Mouse (Mus musculus): ENCODE data around the gene Tmsb10. TPM values are rescaled to one million over a fixed set of nuclear protein-coding genes. Genes with fewer than 3 reads are reported as not detected.

The Tmsb10 gene
- polyA plus RNA-seq, 1 experiment, result 264 TPM

GRCm38 (mm10) chr6:72989028-72989736, 30.6 kb upstream of the Tmsb10 start:
- TF ChIP-seq CTCF (IDR thresholded peaks at IDR 0.05; ENCODE audit: borderline replicate concordance, insufficient read depth, low read depth, low read length) (no peak), POLR2A (IDR thresholded peaks at IDR 0.05; ENCODE audit: borderline replicate concordance, insufficient read depth, low read length) (no peak)
- H3K27me3 ChIP-seq (ENCODE audit: control insufficient read depth, insufficient read depth, low read length), result no peaks in the 10 kb centered on the region; the same call in 1 of the 2 replicates
- peaks cover 5% of the 10 kb centered on the region; the same call in 1 of the 2 replicates for H3K4me1 ChIP-seq (ENCODE audit: control insufficient read depth, insufficient read depth, low read length)
- WGBS, result 24% methylated on average over 7 of the region's 7 CpGs
- H3K4me3 ChIP-seq (replicated peaks; ENCODE audit: insufficient read depth, low read depth, low read length), result no peak overlapping the region
- DNase-seq, result peak; percentile 63 to 77
- no peak overlapping the region for H3K27ac ChIP-seq (ENCODE audit: insufficient read depth, low read length)

GRCm38 (mm10) chr6:72982506-72982905, 24.0 kb upstream of the Tmsb10 start:
- no peaks in the 10 kb centered on the region for H3K4me1 ChIP-seq (ENCODE audit: control insufficient read depth, insufficient read depth, low read length)
- H3K27ac ChIP-seq (ENCODE audit: insufficient read depth, low read length), result no peak overlapping the region
- no peak for TF ChIP-seq POLR2A (IDR thresholded peaks at IDR 0.05; ENCODE audit: borderline replicate concordance, insufficient read depth, low read length)
- no peak for TF ChIP-seq CTCF (IDR thresholded peaks at IDR 0.05; ENCODE audit: borderline replicate concordance, insufficient read depth, low read depth, low read length)
- no peaks in the 10 kb centered on the region; the same call in 1 of the 2 replicates for H3K27me3 ChIP-seq (ENCODE audit: control insufficient read depth, insufficient read depth, low read length)
- H3K4me3 ChIP-seq (replicated peaks; ENCODE audit: insufficient read depth, low read depth, low read length), result no peak overlapping the region
- 29% methylated on average over 4 of the region's 4 CpGs for WGBS
- no peak for DNase-seq

GRCm38 (mm10) chr6:72981851-72982250, 23.3 kb upstream of the Tmsb10 start:
- DNase-seq, result no peak
- Histone ChIP-seq H3K27ac (ENCODE audit: insufficient read depth, low read length) (no peak overlapping the region), H3K4me1 (ENCODE audit: control insufficient read depth, insufficient read depth, low read length) (no peaks in the 10 kb centered on the region), H3K27me3 (ENCODE audit: control insufficient read depth, insufficient read depth, low read length) (no peaks in the 10 kb centered on the region), H3K4me3 (replicated peaks; ENCODE audit: insufficient read depth, low read depth, low read length) (no peak overlapping the region)
- TF ChIP-seq CTCF (IDR thresholded peaks at IDR 0.05; ENCODE audit: borderline replicate concordance, insufficient read depth, low read depth, low read length), result no peak
- no peak for TF ChIP-seq POLR2A (IDR thresholded peaks at IDR 0.05; ENCODE audit: borderline replicate concordance, insufficient read depth, low read length)
- WGBS, result 67% methylated on average over 6 of the region's 6 CpGs

- H3K27ac ChIP-seq (ENCODE audit: insufficient read depth, low read length), result no peak overlapping the region
- no peaks in the 10 kb centered on the region for H3K4me1 ChIP-seq (ENCODE audit: control insufficient read depth, insufficient read depth, low read length)
- no peaks in the 10 kb centered on the region for H3K27me3 ChIP-seq (ENCODE audit: control insufficient read depth, insufficient read depth, low read length)
- no peak overlapping the region for H3K4me3 ChIP-seq (replicated peaks; ENCODE audit: insufficient read depth, low read depth, low read length)
- DNase-seq, result no peak
- 48% methylated on average over 9 of the region's 9 CpGs for WGBS
- TF ChIP-seq POLR2A (IDR thresholded peaks at IDR 0.05; ENCODE audit: borderline replicate concordance, insufficient read depth, low read length) (no peak), CTCF (IDR thresholded peaks at IDR 0.05; ENCODE audit: borderline replicate concordance, insufficient read depth, low read depth, low read length) (no peak)
These were observed 22.6 kb upstream of the Tmsb10 start for GRCm38 (mm10) chr6:72981124-72981651.

GRCm38 (mm10) chr6:72976866-72977265, 18.3 kb upstream of the Tmsb10 start:
- no peak for TF ChIP-seq POLR2A (IDR thresholded peaks at IDR 0.05; ENCODE audit: borderline replicate concordance, insufficient read depth, low read length)
- no peak for TF ChIP-seq CTCF (IDR thresholded peaks at IDR 0.05; ENCODE audit: borderline replicate concordance, insufficient read depth, low read depth, low read length)
- no peak for DNase-seq
- 59% methylated on average over 2 of the region's 2 CpGs for WGBS

GRCm38 (mm10) chr6:72971074-72971473, 12.5 kb upstream of the Tmsb10 start:
- no peak for DNase-seq
- Histone ChIP-seq H3K27me3 (ENCODE audit: control insufficient read depth, insufficient read depth, low read length) (no peaks in the 10 kb centered on the region), H3K27ac (ENCODE audit: insufficient read depth, low read length) (no peak overlapping the region), H3K4me3 (replicated peaks; ENCODE audit: insufficient read depth, low read depth, low read length) (no peak overlapping the region), H3K4me1 (ENCODE audit: control insufficient read depth, insufficient read depth, low read length) (no peaks in the 10 kb centered on the region)
- TF ChIP-seq POLR2A (IDR thresholded peaks at IDR 0.05; ENCODE audit: borderline replicate concordance, insufficient read depth, low read length) (no peak), CTCF (IDR thresholded peaks at IDR 0.05; ENCODE audit: borderline replicate concordance, insufficient read depth, low read depth, low read length) (no peak)
- WGBS, result 65% methylated on average over 3 of the region's 3 CpGs

More at GRCm38 (mm10) chr6:72976866-72977265, 18.3 kb upstream of the Tmsb10 start:
- no peaks in the 10 kb centered on the region for H3K4me1 ChIP-seq (ENCODE audit: control insufficient read depth, insufficient read depth, low read length)
- H3K27me3 ChIP-seq (ENCODE audit: control insufficient read depth, insufficient read depth, low read length), result no peaks in the 10 kb centered on the region
- H3K4me3 ChIP-seq (replicated peaks; ENCODE audit: insufficient read depth, low read depth, low read length), result no peak overlapping the region
- no peak overlapping the region for H3K27ac ChIP-seq (ENCODE audit: insufficient read depth, low read length)

GRCm38 (mm10) chr6:72969787-72970186, 11.2 kb upstream of the Tmsb10 start:
- Histone ChIP-seq H3K4me1 (ENCODE audit: control insufficient read depth, insufficient read depth, low read length) (no peaks in the 10 kb centered on the region), H3K4me3 (replicated peaks; ENCODE audit: insufficient read depth, low read depth, low read length) (no peak overlapping the region), H3K27me3 (ENCODE audit: control insufficient read depth, insufficient read depth, low read length) (no peaks in the 10 kb centered on the region), H3K27ac (ENCODE audit: insufficient read depth, low read length) (no peak overlapping the region)
- TF ChIP-seq CTCF (IDR thresholded peaks at IDR 0.05; ENCODE audit: borderline replicate concordance, insufficient read depth, low read depth, low read length) (no peak), POLR2A (IDR thresholded peaks at IDR 0.05; ENCODE audit: borderline replicate concordance, insufficient read depth, low read length) (no peak)
- 55% methylated on average over 3 of the region's 3 CpGs for WGBS
- DNase-seq, result no peak

- Histone ChIP-seq H3K27me3 (ENCODE audit: control insufficient read depth, insufficient read depth, low read length) (no peaks in the 10 kb centered on the region), H3K4me3 (replicated peaks; ENCODE audit: insufficient read depth, low read depth, low read length) (no peak overlapping the region), H3K27ac (ENCODE audit: insufficient read depth, low read length) (no peak overlapping the region), H3K4me1 (ENCODE audit: control insufficient read depth, insufficient read depth, low read length) (no peaks in the 10 kb centered on the region)
- TF ChIP-seq CTCF (IDR thresholded peaks at IDR 0.05; ENCODE audit: borderline replicate concordance, insufficient read depth, low read depth, low read length) (no peak), POLR2A (IDR thresholded peaks at IDR 0.05; ENCODE audit: borderline replicate concordance, insufficient read depth, low read length) (no peak)
- DNase-seq, result no peak
- 60% methylated on average over 6 of the region's 6 CpGs for WGBS
These were observed 6.7 kb upstream of the Tmsb10 start for GRCm38 (mm10) chr6:72965199-72965598.
